Mouse (Mus musculus) cerebellum, adult 11-12 months (tissue): ENCODE data around the gene Sdk2.

Source experiments
- DNase-seq: peaks from one replicate; pipeline ENCODE4 v3.0.0; 2022

The Sdk2 gene

DNA sequence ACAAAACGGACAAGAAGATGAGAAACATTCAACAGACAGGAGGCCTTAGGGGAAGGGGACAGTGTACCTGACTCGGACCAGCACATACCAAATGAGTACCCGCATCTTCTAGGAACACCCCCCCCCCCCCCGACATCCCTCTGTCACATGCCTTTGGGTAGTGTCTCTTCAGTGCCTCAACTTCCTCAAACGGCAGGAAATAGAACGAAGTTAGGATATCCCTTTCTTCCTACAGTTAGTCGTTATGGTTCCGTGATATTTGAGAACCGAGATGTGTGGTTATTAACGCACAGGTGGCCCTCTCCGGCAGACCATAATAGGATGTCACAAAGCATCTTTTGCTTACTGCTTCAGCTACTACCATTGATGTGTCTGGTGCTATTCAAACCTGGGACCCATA, 279.8 kb downstream of the Sdk2 start:
- no peak for DNase-seq

DNA sequence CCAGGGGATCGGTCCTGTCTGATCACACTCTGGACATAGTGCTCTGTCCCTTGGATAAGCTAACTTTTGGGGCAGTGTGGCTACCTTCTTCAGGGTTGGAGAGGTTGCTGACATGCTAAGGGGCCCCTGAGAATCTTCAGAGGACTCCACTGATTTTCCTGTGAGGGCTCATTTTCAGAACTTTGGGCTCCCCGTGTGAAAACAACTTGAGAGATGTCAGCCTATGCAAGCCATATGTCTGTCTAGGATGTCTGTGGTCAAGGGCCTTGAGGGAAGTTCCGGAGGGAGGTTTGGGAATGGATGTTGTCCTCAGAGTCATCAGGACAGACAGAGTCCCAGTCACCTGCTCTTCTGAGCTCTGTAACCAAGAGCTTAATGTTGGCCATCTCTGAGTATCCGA, 280.5 kb downstream of the Sdk2 start:
- no peak for DNase-seq

DNA sequence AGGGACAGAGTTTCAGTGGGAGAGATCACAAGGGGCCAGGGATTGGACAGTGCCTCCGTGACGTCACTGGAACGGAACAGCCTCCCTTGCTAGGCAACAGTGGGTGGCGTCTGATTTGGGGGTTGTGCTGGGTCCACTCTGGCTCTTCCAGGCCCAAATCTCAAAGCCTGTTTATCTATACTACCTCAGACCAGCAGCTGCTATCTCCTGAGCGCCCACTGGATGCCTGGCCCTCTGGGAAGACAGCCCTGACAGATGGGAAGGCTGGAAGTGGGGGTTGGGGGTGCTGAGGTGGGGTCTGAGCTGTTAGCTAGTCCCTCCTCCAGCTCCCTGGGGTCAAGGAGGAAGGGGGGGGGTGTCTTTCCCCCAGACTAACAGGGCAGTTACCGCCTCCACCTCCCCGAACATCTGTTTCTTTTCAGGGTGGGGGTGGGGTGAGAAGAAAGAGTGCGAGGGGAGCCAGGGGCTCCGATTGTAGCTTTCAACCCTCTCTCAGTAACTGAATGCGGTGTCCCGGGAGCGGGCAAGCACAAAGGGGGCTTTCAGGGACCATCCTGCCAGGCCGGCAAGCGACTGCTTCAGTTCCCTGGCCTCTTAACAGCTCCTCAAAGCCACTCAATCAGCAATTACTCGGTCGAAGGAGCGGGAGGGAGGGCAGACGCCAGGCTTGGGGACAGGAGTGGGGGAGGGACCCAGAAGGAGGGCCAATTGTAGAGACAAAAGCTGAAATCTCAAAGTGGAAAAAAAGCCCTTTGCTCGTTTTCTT, 281.3 kb downstream of the Sdk2 start:
- DNase-seq, result no peak

DNA sequence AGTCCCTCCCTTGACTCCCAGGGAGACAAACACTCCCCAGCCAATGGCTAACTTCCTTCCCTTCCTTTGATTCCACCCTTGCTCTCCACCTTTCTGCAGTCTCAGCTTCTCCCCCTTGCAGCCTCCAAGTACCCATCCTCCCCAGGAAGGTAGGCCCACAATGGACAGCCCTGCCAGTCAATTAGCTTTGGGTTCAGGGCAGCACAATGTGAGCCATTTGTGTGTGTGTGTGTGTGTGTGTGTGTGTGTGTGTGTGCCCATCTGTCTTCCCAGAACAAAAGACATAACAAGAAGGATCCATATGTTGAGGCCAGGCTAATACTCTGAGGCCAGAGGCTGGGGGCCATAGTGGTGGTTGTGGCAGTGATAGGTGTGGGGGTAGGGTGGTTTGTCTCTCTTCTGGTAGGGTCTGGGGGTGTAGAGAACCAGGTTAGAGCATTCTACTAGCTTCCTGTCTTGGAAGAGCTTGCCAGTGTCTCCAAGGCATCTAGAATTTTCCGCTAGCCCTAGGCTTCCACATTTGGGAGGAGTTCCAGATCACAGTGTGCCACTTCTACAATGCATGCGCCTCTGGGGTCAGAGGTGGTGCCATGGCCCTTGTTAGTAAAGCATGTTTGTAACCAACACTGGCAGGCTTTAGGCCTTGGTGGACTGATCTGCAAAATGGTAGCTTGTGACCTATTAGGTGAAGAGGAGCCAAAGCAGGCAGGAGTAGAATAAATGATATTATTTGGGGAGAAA, 282.0 kb downstream of the Sdk2 start:
- DNase-seq, result no peak

DNA sequence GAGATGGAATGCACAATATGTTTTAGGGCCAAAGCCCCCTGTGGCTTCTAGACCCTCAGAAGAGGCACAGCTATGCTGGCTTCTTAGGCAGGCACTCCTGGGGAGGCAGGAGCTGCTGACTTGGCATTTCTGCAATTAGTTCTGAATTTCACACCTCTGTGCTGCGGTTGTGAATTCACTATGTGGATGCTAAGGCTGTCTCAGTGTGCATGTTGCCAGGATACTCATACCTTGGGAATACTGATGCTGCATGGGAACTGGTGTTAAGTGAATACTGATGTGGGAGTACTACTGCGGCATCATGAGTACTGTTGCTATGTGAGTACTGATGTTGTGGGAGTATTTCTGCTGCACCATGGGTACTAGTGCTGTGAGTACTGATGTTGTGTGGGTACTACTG, 284.4 kb downstream of the Sdk2 start:
- DNase-seq, result no peak

DNA sequence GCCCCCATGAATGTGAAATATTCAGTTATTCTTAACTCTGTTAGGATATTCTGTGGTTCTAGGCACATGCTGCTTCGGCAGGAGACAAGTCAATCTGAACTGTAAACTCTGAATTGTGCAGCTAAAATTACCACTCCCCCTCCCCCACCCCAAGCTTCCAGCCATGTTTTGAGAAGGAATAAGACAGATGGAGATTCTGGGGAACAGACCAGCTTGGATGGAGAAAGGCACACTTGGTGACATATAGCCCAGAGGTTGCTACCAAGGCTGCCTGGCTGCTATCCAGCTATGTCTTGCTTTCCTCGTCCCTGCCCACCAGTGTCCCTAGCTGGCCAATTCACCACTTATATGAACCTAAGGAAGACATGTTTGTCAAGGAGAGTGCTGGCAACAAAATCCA, 284.8 kb downstream of the Sdk2 start:
- DNase-seq, result no peak

DNA sequence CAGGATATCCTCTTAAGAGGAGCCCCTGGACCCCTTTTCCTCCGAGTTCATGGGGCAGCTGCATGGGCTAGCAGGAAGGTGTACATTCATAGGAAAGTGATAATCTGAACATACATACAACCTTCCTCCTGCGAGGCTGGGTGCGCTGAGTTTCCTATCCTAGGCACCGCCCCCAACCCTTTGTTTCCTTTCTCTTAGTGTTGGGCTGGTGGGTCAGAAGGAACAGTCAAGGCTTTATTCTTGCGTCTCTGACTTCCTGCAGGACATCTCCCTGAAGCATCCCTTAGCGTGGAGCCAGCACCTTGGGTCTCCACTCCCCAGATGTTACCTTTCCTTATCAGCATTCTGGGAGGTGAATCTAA, 287.2 kb downstream of the Sdk2 start:
- no peak for DNase-seq

DNA sequence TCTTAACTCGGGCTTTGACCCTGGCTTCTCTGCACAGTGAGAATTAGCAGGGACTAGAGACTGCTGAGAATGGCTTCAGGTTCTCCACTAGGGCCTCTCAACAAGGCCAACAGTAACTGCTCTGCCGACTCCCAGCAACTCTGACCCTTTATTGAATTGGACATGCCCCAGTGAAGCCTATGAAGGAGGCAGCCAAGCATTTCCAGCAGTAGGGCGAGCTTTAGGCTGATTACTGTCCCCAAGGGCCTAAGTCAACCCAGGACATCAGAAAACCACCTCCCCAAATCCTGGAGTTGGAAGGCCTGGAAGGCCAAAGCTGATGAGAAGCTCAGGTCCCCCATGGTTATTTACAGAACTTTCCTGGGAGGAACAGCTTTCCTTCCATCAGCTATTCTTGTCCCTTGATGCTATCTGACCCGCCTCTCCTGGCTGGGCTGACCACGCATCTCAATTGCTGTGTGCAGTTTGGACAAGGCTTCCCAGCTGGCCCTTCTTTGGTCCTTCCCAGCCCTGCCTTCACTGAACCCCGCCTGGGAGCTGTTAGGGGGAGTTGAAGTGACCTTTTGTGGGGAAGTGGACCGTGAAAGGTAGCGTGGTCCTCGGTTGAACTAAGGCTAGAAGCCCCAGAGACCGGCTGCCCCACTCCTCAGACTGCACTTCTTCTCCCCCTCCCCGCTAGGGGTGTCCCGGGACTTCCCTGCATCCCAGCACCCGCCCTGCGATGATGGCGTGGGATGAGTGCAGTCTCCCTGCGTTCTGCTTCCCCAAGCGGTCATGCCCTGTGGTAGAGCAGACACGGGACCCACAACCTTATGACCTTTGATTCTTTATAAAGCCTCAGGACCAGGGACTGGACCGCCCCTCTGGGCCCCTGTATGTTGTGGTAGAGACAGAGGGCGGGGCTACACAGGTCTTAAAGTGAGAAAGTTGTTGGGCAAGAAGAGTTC, 287.8 kb downstream of the Sdk2 start:
- DNase-seq, result no peak

DNA sequence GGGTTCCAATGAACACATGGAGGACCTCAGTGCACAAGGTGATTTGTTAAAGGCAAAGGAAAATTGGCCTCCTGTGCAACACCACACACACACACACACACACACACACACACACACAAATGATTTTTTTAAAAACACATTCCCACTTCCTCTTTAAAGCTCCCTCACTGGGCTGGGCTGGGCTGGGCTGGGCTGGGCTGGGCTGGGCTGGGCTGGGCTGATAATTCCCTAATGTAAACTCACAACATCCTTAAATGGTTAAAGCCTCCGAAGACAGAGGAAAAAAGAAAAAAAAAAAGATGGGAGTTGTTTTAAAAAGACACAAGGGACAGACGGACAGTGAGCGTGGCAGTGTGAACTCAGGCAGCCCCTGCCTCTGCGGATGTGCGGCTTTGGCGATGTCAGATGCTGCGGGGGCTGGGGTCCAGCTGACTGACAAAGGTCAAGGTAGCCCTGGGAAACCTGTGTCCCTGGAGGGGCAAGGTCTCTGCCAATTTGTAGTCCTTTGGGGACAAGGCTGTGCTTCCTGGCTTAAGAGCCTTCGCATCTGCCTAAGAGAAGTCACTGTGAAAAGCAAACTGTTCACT, 288.9 kb downstream of the Sdk2 start:
- DNase-seq, result no peak

DNA sequence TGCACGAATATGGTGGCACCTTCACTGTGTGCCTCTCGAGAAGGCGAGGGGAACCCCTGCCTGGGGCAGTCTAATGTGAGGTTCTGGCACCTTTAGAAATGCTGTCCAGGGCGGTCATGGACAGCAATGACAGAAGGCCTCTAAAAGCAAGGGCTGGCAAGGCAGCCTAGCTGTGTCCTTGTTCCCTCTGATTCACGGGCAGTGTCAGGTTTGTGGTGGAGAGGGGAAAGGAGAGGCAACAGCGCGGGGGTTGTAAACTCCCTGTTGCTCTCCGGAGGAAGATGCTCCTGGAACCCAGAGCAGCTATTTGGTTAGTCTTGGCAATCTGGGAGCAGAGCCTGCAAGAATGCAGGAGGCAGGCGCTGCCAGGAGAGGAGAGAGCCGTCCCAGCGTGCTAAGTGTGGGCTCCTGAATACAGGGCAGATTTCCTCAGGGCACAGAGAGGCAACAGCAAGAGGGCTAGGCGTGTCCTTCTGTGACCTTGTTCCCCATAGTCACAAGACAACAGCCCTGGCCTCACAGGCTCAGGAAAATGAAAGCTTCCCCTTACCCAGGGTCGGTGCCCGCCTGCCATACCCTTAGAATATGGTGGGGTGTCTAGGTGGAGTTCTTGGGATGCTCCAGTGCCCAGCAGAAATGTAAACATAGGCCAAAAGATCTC, 289.9 kb downstream of the Sdk2 start:
- DNase-seq, result no peak

DNA sequence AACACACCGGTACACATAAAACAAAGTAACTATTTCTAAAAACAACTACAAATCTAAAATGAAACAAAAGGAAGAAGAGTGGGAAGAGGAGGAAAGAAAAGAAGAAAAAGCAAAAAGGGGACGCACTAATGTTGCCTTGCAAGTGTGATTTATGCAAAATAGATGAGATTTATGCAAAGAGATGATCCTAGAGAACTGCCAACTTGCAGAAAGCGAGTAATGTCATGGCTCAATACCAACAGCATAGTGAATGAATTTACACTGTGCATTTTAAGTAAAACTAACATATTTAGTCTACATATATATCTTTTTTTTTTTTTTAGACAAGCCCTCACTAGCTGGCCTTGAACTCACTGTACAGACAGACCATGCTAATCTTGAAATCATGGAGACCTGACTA, 292.1 kb downstream of the Sdk2 start:
- DNase-seq, result no peak

DNA sequence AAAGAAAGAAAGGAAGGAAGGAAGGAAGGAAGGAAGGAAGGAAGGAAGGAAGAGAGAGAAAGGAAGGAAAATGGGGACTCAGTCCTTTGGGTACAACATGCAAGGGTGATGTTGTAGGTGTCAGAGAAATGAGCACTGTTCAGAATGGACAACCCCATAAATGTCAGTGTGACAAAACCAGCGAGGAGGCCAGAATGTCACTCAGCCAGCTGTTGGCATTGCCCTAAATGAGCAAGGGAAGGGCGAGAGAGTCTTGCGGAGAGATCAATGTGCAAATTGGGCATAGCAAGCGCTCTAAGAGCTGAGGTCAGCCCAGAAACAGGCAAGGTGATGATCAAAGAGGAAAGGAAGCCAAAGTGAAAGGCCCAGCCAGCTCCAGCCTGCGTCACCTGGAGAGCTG, 293.7 kb downstream of the Sdk2 start:
- no peak for DNase-seq

DNA sequence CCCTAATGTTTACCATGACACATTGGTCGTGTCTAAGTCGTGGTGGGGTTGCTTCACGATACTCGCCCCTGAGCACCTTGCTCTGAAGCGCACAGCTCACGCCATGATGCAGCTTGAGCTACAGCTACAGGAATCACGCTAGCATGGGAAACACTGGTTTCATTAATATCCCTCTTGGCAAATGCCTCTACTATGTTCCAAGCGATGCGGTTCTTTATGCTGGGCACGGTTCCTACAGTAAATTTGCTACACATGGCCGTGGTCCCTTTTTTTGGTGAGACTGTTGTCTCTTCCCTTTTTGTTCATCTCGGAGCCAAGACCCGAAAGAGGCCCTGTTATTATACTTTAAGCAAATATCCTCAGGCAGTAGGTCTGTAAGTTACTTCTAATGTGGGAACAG, 295.7 kb downstream of the Sdk2 start:
- DNase-seq, result no peak

DNA sequence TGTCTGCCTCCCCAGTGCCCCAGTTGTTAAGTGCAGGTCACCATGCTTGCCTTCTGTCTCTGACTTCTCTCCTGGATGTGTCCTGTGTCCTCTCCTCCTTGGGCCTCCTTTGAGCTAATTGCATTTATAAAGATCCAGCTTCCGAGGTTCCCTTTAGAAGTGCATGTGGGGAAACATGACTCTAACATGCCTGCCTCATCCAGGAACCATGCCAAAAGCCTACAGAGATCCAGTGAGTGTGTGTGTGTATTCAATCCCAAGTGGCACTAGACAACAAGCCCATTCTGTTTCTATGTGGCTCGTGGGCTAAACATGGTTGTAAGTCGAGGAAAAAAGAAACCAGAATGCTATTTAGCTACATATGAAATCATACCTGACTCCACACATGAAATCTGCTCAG, 298.5 kb downstream of the Sdk2 start:
- no peak for DNase-seq

DNA sequence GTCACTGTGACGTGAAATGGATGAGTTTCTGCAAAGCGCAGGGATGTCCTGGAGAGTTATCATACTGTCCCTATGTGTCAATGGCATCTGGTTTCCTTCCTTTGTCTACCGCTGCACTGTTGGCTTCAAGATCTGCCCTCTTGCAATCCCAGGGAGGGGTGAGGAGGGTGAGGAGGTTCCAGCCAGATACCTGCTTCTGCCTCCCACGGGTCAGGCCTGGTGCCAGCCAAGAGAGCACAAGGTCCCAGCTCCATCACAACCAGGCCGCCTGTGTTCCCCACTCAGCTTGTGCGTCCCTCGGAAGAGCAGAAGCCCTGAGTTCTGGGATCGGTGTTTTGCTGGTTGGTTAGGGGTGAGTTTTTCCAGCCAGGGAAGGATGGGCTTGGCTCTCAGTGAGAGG, 299.6 kb downstream of the Sdk2 start:
- no peak for DNase-seq

DNA sequence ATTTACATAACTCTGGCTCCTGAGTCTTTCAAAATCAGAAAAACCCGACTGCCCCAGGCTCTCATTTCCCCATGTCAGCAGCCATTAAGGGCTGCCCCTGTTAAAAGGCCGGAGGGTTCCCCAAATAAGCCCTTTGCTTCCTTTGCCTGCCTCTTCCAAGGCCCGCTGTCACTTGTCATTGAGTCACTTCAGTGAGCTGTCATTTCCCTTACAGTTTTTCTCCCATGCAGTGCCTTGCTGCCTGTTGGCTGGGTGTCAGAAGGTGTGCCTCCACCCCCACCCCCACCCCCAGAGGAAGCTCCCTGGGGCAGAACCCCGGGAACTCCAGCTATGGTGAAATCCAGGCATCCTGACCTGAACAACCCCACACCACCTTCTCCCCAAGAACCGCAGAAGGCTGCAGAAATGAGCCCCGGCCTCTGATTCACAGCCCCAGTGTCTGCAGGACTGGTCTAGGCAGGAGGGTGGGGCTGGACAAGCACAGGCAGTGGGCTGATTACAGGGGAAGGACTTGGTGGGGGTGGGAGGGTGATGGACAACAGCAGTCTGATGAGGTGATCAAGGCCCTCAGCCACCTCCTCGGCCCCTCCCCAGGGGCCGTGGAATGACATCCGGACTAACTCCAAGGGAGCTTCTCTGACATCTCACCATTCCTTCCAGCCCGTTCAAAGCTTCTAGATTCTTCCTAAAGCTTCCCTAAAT, 300.4 kb downstream of the Sdk2 start:
- DNase-seq, result no peak

DNA sequence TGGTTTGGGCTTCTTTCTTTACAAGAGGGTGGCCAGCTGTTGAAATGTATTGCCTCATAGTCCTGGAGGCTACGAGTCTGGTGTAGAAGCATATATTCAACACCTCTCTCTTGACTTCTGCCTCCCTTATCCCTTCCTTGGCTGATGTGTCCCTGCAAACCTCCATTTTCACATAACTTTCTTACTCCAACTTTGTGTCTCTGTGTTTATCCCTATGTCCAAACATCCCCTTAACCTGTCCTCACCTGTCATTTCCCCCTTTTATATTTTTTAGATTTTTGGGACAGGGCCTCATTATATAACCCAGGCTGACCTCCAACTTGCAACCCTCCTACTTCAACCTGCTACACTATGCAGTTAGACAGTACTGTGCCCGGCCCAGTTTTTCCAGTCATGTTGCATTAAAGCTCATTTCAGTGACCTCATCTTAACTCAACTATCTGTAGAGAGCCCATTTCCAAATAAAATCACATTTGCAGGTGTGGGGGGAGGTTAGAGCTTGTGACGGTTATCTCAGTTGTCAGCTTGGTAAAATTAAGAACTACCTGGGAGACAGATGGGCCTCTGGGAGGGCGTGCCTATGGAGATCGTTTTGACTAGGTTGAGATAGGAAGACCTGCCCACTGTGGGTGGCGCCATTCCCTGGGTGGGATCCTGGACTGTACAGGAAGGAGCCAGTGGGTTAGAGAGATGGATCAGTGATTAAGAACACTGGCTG, 302.6 kb downstream of the Sdk2 start:
- no peak for DNase-seq

DNA sequence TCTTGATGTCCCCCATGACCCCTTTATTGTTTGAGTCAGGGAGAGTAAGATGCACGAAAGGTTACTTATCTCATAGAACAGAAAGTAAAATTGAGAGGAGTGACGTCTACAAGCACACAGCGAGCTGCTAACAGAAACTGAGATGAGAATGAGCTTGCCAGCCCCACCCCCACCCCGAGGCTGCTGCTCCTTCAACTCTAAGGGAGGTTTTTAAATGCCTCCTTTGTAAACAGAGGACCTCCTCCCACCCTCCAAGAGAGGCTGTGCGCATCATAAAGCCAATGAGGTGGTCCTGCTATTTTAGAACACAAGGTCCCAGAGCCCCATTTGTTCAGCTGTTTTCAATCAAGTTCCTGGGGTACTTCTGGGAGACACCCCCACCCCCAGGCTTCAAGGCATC, 303.4 kb downstream of the Sdk2 start:
- DNase-seq, result no peak

DNA sequence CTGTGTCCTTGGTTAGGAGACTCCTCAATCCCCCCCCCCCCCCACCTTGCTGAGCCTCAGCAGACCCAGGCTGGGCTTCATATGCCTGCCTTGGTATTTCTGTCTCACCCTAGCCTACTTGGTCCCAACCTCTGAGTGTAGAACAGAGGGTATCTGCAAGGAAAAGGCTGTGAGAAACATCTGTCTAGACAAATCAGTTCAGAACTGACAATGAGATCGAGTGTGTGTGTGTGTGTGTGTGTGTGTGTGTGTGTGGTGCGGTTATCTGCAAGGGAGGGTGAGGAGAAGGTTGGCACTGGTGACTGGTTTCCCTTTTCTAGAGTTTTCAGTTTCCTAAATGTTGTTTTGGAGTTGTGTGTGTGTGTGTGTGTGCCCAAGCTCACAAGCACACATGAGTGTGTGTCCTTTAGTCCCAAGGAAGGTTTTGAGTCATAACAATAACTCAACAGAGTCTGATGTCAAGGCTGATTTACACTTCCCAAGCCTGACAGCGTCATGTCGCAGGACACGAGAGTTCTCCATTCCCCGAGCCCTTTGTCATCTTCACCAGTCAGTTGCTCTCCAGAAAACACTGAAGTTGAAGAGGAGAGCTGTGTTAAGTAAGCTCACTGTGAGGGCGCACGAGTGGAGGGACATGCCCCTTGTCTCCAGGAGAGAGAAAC, 304.6 kb downstream of the Sdk2 start:
- DNase-seq, result no peak

DNA sequence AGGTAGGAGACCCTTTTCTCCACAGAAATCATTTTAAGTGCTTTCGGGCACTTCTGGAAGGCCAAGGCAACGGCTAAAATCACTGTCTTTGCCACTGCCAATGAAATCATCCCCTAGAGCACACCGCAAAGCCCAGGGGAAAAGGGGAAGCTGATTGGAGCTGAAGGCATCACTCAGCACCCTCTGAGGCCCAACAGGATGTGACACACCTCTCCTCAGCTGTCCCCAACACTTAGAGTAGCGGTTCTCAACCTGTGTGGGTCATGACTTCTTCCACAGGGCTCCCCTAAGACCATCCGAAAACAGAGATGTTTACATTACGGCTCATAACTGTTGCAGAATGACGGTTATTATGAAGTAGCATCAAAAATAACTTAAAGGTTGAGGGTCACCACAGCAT, 305.2 kb downstream of the Sdk2 start:
- DNase-seq, result no peak

DNA sequence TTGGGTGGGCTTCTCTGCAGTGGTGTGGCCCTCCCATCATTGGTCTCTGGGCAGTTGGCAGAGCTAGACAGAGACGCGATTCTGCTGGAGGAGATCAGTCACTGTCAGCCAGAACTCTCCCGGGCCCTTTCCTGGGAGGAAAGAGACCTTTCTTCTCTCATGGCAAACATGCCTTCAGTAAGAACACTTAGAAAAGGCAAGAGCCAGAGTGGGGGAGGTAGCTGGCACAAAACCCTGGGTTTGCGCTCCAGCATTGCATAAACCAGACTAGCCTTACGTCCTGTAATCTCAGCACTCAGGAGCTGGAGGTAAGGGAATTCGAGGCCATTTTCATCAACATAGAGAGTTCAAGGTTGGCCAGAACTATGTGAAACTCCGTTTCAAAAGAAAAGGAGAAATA, 306.4 kb downstream of the Sdk2 start:
- no peak for DNase-seq
